Mouse (Mus musculus): ENCODE data around the gene Gprc5d. TPM values are rescaled to one million over a fixed set of nuclear protein-coding genes. Genes with fewer than 3 reads are reported as not detected.

The Gprc5d gene
- total and polyA plus RNA-seq, 2 experiments from 2014 or later: not detected

- H3K4me1 ChIP-seq (ENCODE audit: control insufficient read depth, insufficient read depth): peaks cover 2% of the 10 kb centered on the region; the same call in 1 of the 2 replicates
- H3K9me3 ChIP-seq (replicated peaks; ENCODE audit: control insufficient read depth, low read length): no peaks in the 10 kb centered on the region
- H3K4me2 ChIP-seq (ENCODE audit: low read depth, low read length): no peak overlapping the region
- no peak overlapping the region for H3K4me3 ChIP-seq (ENCODE audit: low read depth, low read length)
- TF ChIP-seq EP300 (IDR thresholded peaks at IDR 0.05; ENCODE audit: low read depth) (no peak), CTCF (IDR thresholded peaks at IDR 0.05; ENCODE audit: low read depth) (no peak)
- H3K9ac ChIP-seq (replicated peaks; ENCODE audit: low read depth, low read length): no peak overlapping the region
- H3K27ac ChIP-seq (ENCODE audit: low read depth): no peak overlapping the region
- ATAC-seq (ENCODE audit: insufficient read depth, low read depth): no peak
- WGBS: 85% methylated on average over 3 of the region's 3 CpGs
- no peaks in the 10 kb centered on the region for H3K27me3 ChIP-seq (ENCODE audit: control insufficient read depth, insufficient read depth, low read length)
- H3K36me3 ChIP-seq (replicated peaks; ENCODE audit: control insufficient read depth, insufficient read depth, low read length): no peaks in the 10 kb centered on the region
- no peak for DNase-seq (ENCODE audit: low spot score)
Observed at GRCm38 (mm10) chr6:135162311-135162710, 44.2 kb upstream of the Gprc5d start.

- no peak for DNase-seq (ENCODE audit: low spot score)
- WGBS: 62% methylated on average over 4 of the region's 4 CpGs
- Histone ChIP-seq H3K4me3 (ENCODE audit: low read depth, low read length) (no peak overlapping the region), H3K27ac (ENCODE audit: low read depth) (no peak overlapping the region), H3K4me2 (ENCODE audit: low read depth, low read length) (no peak overlapping the region), H3K27me3 (ENCODE audit: control insufficient read depth, insufficient read depth, low read length) (no peaks in the 10 kb centered on the region), H3K4me1 (ENCODE audit: control insufficient read depth, insufficient read depth) (peaks cover 8% of the 10 kb centered on the region; the same call in 1 of the 2 replicates), H3K36me3 (replicated peaks; ENCODE audit: control insufficient read depth, insufficient read depth, low read length) (no peaks in the 10 kb centered on the region), H3K9ac (replicated peaks; ENCODE audit: low read depth, low read length) (no peak overlapping the region), H3K9me3 (replicated peaks; ENCODE audit: control insufficient read depth, low read length) (no peaks in the 10 kb centered on the region)
- ATAC-seq (ENCODE audit: insufficient read depth, low read depth): no peak
- TF ChIP-seq EP300 (IDR thresholded peaks at IDR 0.05; ENCODE audit: low read depth) (no peak), CTCF (IDR thresholded peaks at IDR 0.05; ENCODE audit: low read depth) (no peak)
Observed at GRCm38 (mm10) chr6:135161356-135161755, 43.3 kb upstream of the Gprc5d start.

- no peak for DNase-seq (ENCODE audit: low spot score)
- TF ChIP-seq EP300 (IDR thresholded peaks at IDR 0.05; ENCODE audit: low read depth) (no peak), CTCF (IDR thresholded peaks at IDR 0.05; ENCODE audit: low read depth) (no peak)
- WGBS: 54% methylated on average over 4 of the region's 4 CpGs
- no peak overlapping the region for H3K4me2 ChIP-seq (ENCODE audit: low read depth, low read length)
- no peak for ATAC-seq (ENCODE audit: insufficient read depth, low read depth)
- peaks cover 8% of the 10 kb centered on the region; the same call in 1 of the 2 replicates for H3K4me1 ChIP-seq (ENCODE audit: control insufficient read depth, insufficient read depth)
- no peaks in the 10 kb centered on the region for H3K9me3 ChIP-seq (replicated peaks; ENCODE audit: control insufficient read depth, low read length)
- H3K9ac ChIP-seq (replicated peaks; ENCODE audit: low read depth, low read length): no peak overlapping the region
- H3K27ac ChIP-seq (ENCODE audit: low read depth): no peak overlapping the region
- H3K36me3 ChIP-seq (replicated peaks; ENCODE audit: control insufficient read depth, insufficient read depth, low read length): no peaks in the 10 kb centered on the region
- H3K4me3 ChIP-seq (ENCODE audit: low read depth, low read length): no peak overlapping the region
- no peaks in the 10 kb centered on the region for H3K27me3 ChIP-seq (ENCODE audit: control insufficient read depth, insufficient read depth, low read length)
Observed at GRCm38 (mm10) chr6:135158509-135158908, 40.4 kb upstream of the Gprc5d start.

DNA sequence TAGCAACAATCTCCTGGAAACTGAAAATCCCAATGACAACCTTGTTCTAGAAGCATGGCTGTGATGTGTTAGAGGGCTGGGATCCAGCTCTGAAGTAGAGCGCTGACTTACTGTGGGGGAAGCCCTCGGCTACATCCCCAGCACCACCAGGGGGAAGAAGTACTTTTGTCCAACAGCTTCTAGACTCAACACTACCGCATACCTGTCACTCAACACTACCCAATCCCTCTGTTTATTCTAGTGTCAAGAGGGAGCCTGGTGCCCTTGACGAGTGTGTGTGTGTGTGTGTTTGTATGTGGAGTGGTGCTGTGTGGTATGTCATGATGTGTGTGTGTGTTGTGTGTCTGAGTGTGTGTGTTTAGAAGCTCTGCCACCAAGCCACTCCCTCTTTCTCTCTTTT is 39.4 kb upstream of the Gprc5d start:
- TF ChIP-seq CTCF (IDR thresholded peaks at IDR 0.05; ENCODE audit: low read depth) (0 out of 2 replicates have a peak, but pooled peaks have one; percentile 2), EP300 (IDR thresholded peaks at IDR 0.05; ENCODE audit: low read depth) (no peak)
- peak; percentile 69 for ATAC-seq (ENCODE audit: insufficient read depth, low read depth)
- Histone ChIP-seq H3K4me3 (ENCODE audit: low read depth, low read length) (no peak overlapping the region), H3K27me3 (ENCODE audit: control insufficient read depth, insufficient read depth, low read length) (no peaks in the 10 kb centered on the region), H3K36me3 (replicated peaks; ENCODE audit: control insufficient read depth, insufficient read depth, low read length) (0 out of 2 replicates have a peak, but pooled peaks cover 3% of the 10 kb centered on the region), H3K9ac (replicated peaks; ENCODE audit: low read depth, low read length) (no peak overlapping the region), H3K4me2 (ENCODE audit: low read depth, low read length) (no peak overlapping the region), H3K27ac (ENCODE audit: low read depth) (no peak overlapping the region), H3K9me3 (replicated peaks; ENCODE audit: control insufficient read depth, low read length) (no peaks in the 10 kb centered on the region), H3K4me1 (ENCODE audit: control insufficient read depth, insufficient read depth) (peaks cover 8% of the 10 kb centered on the region; the same call in 1 of the 2 replicates)
- no peak for DNase-seq (ENCODE audit: low spot score)
- WGBS: 48% methylated on average over 4 of the region's 4 CpGs

DNA sequence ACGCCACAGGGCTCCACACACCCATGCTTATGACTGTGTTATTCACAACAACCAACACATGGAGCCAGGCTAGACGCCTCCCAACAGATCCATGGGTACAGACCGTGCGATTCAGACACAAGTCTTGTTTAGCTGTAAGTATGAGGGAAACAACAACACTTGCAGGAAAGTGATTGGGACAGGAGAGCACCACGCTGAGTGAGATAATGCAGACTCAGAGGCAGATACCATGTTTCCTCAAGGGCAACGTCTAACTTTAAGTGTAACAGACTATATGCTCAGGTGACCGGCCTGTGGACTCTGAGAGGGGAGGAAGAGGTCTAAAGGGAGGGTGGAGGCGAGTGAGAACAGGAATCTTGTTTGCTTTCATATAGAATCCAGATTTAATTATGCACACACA is 38.5 kb upstream of the Gprc5d start:
- Histone ChIP-seq H3K9me3 (replicated peaks; ENCODE audit: control insufficient read depth, low read length) (no peaks in the 10 kb centered on the region), H3K9ac (replicated peaks; ENCODE audit: low read depth, low read length) (no peak overlapping the region), H3K4me1 (ENCODE audit: control insufficient read depth, insufficient read depth) (peaks cover 8% of the 10 kb centered on the region; the same call in 1 of the 2 replicates), H3K4me3 (ENCODE audit: low read depth, low read length) (no peak overlapping the region), H3K4me2 (ENCODE audit: low read depth, low read length) (peak overlapping the region; percentile 22; the same call in 1 of the 2 replicates), H3K27ac (ENCODE audit: low read depth) (no peak overlapping the region), H3K27me3 (ENCODE audit: control insufficient read depth, insufficient read depth, low read length) (no peaks in the 10 kb centered on the region), H3K36me3 (replicated peaks; ENCODE audit: control insufficient read depth, insufficient read depth, low read length) (0 out of 2 replicates have a peak, but pooled peaks cover 4% of the 10 kb centered on the region)
- WGBS: 56% methylated on average over 8 of the region's 8 CpGs
- TF ChIP-seq CTCF (IDR thresholded peaks at IDR 0.05; ENCODE audit: low read depth) (no peak), EP300 (IDR thresholded peaks at IDR 0.05; ENCODE audit: low read depth) (no peak)
- ATAC-seq (ENCODE audit: insufficient read depth, low read depth) (no peak), DNase-seq (ENCODE audit: low spot score) (no peak)

DNA sequence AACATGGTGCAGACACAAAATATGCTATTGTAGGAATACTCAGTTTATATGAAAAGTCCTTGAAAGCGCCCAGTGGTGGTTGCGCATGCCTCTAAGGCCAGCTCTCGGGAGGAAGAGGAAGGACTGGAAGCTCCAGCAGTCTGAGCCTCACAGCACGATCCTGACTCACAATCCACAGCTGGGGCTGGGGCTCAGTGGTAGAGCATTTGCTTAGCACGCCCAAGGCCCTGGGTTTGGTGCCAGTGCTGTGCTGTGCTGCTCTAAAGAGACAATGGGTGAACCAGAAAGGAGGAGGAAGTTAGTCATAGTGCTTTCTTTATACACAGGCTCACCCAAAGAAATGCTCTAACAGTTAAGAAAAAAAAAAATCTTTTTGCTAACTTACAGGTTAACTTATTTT is 35.6 kb upstream of the Gprc5d start:
- Histone ChIP-seq H3K36me3 (replicated peaks; ENCODE audit: control insufficient read depth, insufficient read depth, low read length) (0 out of 2 replicates have a peak, but pooled peaks cover 4% of the 10 kb centered on the region), H3K9ac (replicated peaks; ENCODE audit: low read depth, low read length) (no peak overlapping the region), H3K4me1 (ENCODE audit: control insufficient read depth, insufficient read depth) (peaks cover 8% of the 10 kb centered on the region; the same call in 1 of the 2 replicates), H3K4me2 (ENCODE audit: low read depth, low read length) (no peak overlapping the region), H3K9me3 (replicated peaks; ENCODE audit: control insufficient read depth, low read length) (no peaks in the 10 kb centered on the region), H3K27me3 (ENCODE audit: control insufficient read depth, insufficient read depth, low read length) (no peaks in the 10 kb centered on the region), H3K4me3 (ENCODE audit: low read depth, low read length) (no peak overlapping the region), H3K27ac (ENCODE audit: low read depth) (no peak overlapping the region)
- no peak for ATAC-seq (ENCODE audit: insufficient read depth, low read depth)
- DNase-seq (ENCODE audit: low spot score): no peak
- WGBS: 76% methylated on average over 5 of the region's 5 CpGs
- TF ChIP-seq CTCF (IDR thresholded peaks at IDR 0.05; ENCODE audit: low read depth) (no peak), EP300 (IDR thresholded peaks at IDR 0.05; ENCODE audit: low read depth) (no peak)
